Mouse (Mus musculus): Measurements from ENCODE around the gene Cyld. TPM values are rescaled to one million over a fixed set of nuclear protein-coding genes. Genes with fewer than 3 reads are reported as not detected.
A peak's percentile ranks its signal among the peaks of the same experiment; 100 is the strongest.

Cyld gene
- total RNA-seq, 4 experiments from 2014 or later: 113 to 134 (median 127) TPM

DNA sequence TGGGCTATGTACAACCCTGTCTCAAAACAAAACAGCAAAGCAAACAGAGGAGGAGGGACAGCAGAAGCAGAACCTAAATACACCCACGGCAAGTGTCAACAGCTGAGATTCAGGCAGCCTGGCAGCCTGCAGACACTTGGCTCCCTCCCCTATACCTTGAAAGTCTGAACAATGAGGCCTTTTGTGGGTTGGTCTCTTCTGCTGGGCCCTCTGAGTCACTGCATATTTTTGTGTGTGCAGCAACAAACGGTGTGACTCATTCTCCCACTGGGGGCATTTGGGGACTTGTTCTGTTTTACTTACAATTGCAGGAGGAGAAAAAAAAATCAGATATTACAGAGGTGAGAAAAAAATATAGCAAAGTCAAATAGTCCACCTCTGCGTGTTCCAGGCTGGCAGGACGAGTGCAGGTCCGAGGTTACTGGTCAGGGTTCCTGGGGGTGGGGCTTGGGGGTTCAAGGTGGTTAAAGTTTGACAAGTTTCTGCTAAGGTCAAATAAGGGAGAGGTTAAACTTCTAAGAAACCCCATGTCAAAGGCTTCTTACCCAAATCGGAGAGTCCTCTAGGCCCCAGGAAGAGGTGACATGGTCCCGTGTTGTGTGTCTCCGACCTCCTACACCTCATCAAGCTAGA, 96.0 kb downstream of the Cyld start:
- DNase-seq (ENCODE audit: low spot score in 2 of 2): peak; percentile 12 to 83

- no peak for DNase-seq (ENCODE audit: low spot score in 2 of 2)
These were observed 96.5 kb downstream of the Cyld start for GRCm38 (mm10) chr8:88793324-88793722.

GRCm38 (mm10) chr8:88793746-88794614, 97.2 kb downstream of the Cyld start:
- peak; percentile 4 to 42 for DNase-seq (ENCODE audit: low spot score in 2 of 2)

DNA sequence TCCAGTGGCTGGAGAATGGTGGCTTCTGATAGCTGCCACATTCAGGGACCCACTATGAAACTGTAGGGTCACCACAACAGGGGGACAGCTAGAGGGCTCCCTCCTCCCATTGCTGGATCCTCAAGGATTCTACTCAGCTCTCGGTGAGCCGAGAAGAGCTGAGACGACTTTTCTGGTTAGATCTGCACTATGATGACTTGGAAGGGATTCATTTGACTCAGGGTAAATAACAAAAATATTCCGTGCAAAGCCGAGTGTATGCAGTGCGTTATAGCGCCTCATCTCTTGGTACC, 97.7 kb downstream of the Cyld start:
- DNase-seq (ENCODE audit: low spot score in 2 of 2): no peak

DNA sequence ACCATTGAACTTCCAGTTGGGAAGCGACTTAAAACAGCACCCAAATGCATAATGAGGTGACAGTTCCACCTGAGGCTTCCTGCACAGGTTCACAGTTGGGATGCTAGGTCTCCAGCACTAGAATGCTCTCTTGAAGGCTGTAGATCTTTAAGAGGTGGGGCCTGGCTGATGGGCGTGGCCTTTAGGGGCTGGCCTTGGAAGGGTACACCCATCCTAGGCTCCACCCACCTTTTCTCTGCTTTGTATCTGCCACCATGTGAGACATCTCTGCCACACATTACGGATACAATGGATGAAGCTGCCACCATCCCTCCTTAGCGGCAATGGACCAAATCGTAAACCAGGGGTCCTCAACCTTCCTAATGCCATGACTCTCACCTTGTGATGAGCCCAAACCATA, 99.1 kb downstream of the Cyld start:
- DNase-seq (ENCODE audit: low spot score in 2 of 2): no peak

- DNase-seq (ENCODE audit: low spot score in 2 of 2): no peak
These were observed 99.8 kb downstream of the Cyld start for GRCm38 (mm10) chr8:88796651-88797050.

Other genes with a start within 250 kb of the Cyld start
- 10 to 100 TPM; 11.1 to 15.6 (median 14.6) TPM for gene Nkd1, start 175.7 kb upstream of the Cyld start, total RNA-seq (2022)
- 1 to 10 TPM; 1.1 to 4.1 (median 2.3) TPM for gene Snx20, start 60.9 kb upstream of the Cyld start, total RNA-seq (2022)
- 1 to 10 TPM in 1 of 4 experiments, under 1 TPM in 3; 0.62 to 1.0 (median 0.84) TPM for gene Nod2, start 49.7 kb upstream of the Cyld start, total RNA-seq (2022)